Mouse (Mus musculus) gastrocnemius, postnatal 4 days (tissue): ENCODE measurements at regions not wholly inside any gene's neighbourhood (a gene's known extent, or its start where the extent isn't known, plus 50 kb on each side); places are given as distances from the start of the nearest gene placed in this dataset.
A peak's percentile ranks its signal among the peaks of the same experiment; 100 is the strongest.
"Not testable (repeated sequence)": the region's sequence is repeated elsewhere in the genome, so short reads cannot be mapped to it uniquely, and the experiment has no call there.

Experiments used
- DNase-seq, 2 experiments: peaks; one replicate each; pipeline ENCODE4 v3.0.0; 2021 to 2022; ENCODE audit warnings: low spot score in 2 of 2, mixed read lengths in 2 of 2

DNA sequence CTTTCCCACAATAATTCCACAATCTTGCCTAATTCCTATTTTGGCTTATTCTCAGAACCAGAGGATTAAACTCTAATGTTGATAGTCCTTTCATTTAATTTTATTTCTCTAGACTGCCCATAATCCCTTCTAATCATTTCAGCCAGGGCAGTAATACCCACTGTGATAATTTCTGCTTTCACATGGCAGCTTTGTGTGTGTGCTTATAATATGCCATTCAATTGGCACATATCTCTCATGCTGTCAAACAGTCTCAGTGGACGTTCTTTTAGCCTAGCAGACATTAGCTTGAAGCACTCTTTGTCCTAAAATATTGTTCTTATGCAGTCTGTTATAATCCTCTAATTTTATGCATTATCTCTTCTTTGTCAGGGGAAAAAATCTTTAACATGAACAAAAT, 205.0 kb upstream of the Hsf2 start:
- no peak for DNase-seq

DNA sequence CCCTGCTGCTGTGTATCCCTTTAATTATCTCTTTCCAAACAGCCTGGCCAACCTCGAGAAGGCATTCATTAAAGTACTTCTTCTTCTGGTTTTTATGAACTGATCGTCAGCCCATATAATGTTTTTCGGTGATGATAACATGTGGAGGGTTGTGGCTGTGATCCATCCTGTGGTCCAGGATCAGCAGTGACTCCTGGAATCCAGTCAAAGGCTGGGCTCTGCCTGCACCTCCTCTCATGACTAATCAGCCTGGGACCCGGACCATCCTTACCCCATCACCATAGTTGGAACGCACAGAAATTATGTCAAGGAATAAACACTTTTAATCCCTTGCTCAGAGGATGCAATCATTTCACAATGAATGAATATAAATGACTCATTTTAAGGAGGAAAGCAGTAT, 203.3 kb upstream of the Hsf2 start:
- DNase-seq: peak in 1 of 2 experiments; percentile 11

DNA sequence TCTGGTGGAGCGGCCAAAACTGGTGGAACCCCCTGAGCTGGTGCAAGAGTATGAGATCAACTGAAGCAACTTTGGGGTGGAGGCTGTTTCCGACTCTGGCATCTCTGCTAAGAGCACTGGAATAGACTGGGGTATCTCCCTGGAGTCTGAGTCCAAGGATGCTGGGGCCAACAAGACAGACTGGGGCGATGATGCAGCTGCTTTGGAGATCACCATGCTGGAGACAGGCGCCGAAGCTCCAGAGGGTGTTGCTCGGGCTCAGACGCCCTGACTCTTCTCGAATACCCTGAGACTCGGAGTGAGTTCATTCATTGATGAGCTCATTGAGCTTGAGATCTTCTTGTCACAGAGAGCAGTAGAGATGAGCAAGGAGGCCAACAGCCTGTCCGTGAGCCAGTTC, 194.6 kb upstream of the Hsf2 start:
- no peak for DNase-seq

DNA sequence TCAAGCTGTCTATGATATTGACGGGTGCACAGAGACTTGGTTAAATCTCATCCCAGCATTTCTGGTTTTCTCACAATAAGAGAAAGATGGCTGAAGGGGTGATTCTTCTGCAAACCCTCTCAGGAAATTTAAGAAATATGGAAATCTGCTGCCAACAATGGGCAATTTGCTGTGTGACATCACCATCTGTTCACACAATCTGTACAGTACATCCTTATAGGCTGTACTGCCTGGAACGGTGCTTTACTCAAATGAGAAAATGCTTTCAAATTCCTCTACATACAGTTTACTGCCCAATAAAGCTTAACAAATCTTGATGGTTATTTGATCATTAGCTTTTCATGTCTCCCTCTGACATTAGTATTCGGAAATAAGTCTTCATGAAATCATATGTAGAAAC, 172.4 kb upstream of the Hsf2 start:
- DNase-seq: no peak

DNA sequence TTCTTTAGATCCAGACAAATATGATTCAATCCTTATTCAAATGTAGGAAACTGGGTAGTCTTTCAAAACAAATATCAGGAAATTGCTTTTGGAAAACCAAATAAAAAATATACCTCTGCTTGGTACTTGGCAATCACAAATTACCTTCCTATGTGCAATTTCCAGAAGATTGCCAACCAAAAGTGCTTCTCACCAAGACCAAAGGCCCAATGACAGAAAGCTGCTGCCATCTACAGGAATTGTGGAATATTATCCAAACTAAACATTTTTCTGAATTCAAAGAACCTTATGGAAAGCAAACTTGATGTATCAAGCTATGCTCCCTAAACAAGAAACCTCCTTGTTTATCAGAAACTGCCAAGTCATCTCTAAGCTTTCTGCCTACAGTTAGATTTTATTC, 169.1 kb upstream of the Hsf2 start:
- DNase-seq: no peak

DNA sequence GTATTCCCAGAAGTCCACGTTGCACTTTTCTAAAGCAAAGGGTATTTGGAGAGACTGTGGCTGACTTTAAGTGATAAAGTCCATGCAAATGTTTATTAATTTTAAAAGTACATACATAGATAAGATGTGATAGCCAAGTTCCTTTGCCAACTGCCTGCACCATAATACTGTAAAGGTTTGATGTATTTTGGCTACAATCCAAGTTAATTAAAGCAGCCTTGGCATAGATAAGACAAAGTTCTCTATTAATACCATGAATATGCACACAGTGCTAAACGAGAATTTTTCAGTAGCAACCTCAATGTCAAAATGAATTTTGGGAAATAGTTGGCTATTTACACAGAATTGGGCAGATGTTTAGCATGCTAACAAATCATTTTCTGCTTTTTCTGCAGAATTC, 167.0 kb upstream of the Hsf2 start:
- DNase-seq: no peak

DNA sequence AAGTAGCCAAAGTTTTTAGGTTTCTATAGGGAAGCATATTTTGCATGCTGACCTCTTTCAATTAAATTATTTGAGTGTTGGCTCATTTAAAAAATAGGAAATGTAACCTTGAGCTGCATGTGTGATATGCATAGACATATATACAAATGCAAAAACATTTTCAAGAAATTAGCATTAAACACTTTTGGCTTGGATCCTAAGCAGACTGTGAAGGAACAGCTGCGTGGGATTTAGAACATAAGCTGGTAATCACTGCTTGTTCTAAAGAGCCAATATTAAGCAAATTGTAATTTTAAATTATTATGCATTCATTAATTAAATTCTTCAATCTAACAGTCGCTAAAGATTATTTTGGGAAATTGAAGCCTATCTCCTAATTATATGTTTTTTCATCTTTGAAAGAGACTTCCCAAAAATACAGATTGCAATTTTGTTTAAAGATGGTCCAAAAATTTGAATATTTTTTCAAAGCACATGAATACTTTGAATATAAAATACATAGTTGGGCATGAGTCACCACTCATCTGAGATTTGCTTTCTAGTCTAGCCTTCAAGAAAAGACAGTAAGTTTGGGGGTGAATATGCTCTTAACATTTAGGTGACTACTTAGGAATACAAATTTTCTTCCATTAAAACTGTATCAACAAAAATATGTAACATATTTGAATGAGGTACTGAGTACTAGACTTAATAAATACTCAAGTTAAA, 163.3 kb upstream of the Hsf2 start:
- no peak for DNase-seq

DNA sequence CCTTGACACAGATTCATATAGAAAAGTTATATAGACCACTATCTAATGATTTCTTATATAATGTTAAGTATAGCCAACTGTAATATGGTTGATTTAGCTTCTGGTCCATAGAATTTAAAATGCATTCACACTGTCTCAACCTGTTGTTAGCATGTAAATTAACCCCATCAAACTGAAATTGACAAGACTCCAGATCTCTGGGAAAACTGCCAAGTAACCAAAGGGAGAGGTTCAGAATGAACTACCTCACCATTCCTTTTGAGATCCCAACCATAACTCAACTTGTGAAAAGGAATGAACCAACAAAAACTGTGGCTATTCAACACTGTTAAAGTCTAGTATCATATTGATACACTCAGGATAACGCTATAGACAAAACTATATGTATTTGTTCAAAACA, 162.0 kb upstream of the Hsf2 start:
- DNase-seq: no peak

DNA sequence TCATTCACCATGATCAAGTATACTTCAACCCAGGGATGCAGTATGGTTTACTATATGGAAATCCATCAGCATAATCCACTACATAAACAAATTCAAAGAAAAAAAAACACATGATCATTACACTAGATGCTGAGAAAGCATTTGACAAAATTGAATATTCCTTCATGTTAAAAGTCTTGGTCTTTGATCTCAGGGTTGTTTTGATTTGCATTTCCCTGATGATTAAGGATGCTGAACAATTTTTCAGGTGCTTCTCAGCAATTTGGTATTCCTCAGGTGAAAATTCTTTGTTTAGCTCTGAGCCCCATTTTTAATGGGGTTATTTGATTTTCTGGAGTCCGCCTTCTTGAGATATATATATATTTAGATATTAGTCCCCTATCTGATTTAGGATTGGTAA, 123.4 kb upstream of the Hsf2 start:
- DNase-seq: not testable (repeated sequence)
